Mouse (Mus musculus) left cerebral cortex, postnatal 36 days (tissue): Measurements from ENCODE around the gene H2al2c. TPM values are rescaled to one million over a fixed set of nuclear protein-coding genes. Genes with fewer than 3 reads are reported as not detected.
"Not testable (repeated sequence)": the region's sequence is repeated elsewhere in the genome, so short reads cannot be mapped to it uniquely, and the experiment has no call there.

ENCODE experiments used
- DNase-seq, 2 experiments: peaks; one replicate each; pipeline ENCODE4 v3.0.0; 2021 to 2022; ENCODE audit warnings: low spot score in 2 of 2, mixed read lengths in 1 of 2
- intact Hi-C: fragments of 180-260 bp; cut with DNase I; formaldehyde crosslinking; loops from one replicate; pipeline ENCODE4 v1.15.1; 2025
- total RNA-seq, 2 experiments: library from RNA; stranded (reverse); gene quantifications; 2 replicates each; pipeline ENCODE4 v1.2.3; 2021

Gene H2al2c
- not detected for total RNA-seq

GRCm38 (mm10) chrY:2598799-2599198, at the start of gene H2al2c:
H2al2c (plus strand) TSS chrY:2599099.
- intact Hi-C loops, DNase-seq: not testable (repeated sequence)

Other genes with a start within 250 kb of the H2al2c start
- gene Sry, start 64.6 kb downstream of the H2al2c start, total RNA-seq: not detected
- gene H2al2b, start 121.6 kb downstream of the H2al2c start, total RNA-seq: not detected
- gene Gm4064, start 197.1 kb downstream of the H2al2c start, total RNA-seq: not detected
- gene Rbmy, start 231.6 kb downstream of the H2al2c start, total RNA-seq: not detected
- gene Gm10256, start 231.6 kb downstream of the H2al2c start, total RNA-seq: not detected